Mouse (Mus musculus): ENCODE results near the gene Tent2.
"Not testable (repeated sequence)": the region's sequence is repeated elsewhere in the genome, so short reads cannot be mapped to it uniquely, and the experiment has no call there.

Tent2 gene

DNA sequence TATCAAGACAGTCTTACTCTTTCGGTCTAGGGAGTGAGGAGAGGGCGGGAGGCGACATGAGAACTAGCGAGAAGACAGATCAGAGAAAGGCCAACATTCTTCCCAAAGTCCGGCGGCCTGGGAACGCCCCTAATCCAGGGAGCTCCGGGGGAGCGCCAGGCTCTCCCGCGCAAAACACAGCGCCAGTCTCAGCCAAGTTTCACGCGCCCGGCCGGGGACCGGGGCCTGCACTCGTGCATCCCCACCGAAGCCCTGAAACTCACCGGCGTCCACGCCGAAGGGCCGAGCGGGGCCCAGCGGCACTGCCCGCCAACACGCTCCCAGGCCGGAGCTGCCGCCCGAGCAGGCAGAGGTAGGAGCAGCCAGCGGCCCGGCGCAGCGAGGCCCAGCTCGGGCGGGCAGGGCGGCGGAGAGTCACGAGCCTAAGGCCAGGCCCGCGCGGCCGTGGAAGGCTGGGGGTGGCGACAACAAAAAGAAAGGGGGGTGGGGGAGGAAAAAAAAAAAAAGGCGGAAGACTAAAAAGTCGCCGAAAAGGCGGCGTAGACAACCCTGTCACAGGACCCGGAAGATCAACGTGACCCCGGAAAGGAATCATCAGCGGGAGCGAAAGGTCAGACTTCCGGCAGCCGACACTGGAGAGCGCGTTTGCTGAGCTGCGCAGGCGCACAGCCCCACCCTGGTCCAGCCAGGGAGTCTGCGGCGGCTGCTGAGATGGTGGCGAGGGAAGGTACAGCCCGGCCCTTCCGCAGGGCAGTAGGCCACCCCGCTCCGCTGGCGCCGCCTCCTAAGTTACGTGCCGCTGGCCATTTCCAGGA, at the start of gene Tent2:
Gene Tent2 (minus strand): TSS at position 555 of the 815 bp plus-strand sequence.
- peak; percentile 93 for DNase-seq (ENCODE audit: extremely low read depth, low read depth)

- no peak for DNase-seq (ENCODE audit: extremely low read depth, low read depth)
Measured at GRCm38 (mm10) chr13:93241180-93241579, 49.0 kb upstream of the Tent2 start.

DNA sequence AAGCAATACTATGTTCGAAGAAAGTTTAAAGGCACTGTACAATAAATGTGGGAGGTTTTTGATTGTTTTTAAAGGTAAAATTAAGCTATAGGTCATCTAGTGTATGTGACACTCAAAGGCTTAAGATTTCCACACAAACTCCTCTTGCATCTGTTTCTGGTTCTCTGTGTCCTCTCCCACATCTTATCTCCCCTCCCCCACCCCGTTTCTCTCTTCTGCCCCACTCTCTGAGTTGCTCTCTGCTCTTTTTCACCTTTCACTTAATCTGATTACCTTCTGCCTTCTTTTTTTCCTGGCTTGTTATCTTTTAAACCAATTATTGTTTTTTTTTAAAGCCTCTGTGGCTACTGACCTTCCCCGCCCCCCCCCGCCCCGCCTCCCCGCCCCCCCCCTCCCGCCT, 47.4 kb upstream of the Tent2 start:
- no peak for DNase-seq (ENCODE audit: extremely low read depth, low read depth)

DNA sequence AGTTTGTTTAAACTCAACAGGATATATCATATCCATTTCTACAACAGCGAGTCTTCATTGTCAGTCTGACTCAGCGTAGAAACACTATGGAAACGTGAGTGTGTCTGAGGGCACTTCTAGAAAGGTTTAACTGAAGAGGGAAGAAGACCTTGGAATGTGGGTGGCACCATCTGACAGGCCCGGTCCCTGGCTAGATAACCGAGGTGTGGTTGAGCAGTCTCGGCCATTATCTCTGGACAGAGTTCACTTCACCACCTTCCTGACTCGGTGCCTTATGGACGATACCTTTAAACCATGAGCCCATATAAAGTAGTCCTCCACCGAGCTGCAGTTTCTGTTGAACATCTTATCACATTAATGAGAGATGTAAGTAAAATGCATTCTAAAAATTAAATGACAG, 46.9 kb upstream of the Tent2 start:
- DNase-seq (ENCODE audit: extremely low read depth, low read depth) = no peak

DNA sequence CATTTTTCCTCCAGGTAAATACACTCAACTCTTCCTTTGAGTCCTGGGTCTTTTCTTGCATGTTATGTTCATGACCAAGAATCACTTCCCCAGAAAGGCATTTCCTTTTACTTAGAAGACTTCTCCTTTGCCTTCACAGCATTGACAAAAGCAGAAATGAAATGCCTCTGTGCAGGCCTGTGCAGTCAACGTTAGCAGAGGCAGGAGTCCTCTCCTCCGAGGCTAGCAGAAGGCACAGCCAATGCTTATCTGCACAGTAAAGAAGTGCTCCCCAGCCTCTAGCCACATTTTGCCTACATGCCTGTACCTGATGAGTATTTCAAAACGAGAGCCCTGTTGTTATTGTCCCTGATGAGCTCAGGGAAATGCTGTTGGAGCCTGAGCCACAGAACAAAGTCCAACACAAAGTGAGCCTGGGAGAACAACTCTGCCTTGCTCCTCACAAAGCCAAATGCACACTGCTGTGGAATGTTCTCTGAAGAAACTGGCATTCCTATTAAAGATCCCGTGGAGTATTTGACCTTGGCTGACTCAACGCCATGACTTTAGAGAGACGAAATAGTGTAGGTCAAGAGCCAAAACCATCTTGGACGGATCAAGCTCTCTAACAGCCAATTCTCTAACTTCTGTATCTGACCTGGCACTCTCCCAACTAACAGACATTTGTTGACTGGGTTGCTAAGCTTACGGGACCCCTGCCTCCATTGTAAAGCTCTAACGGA, 45.7 kb upstream of the Tent2 start:
- peak; percentile 12 for DNase-seq (ENCODE audit: extremely low read depth, low read depth)

GRCm38 (mm10) chr13:93234267-93235039, 42.3 kb upstream of the Tent2 start:
- DNase-seq (ENCODE audit: extremely low read depth, low read depth) = no peak

DNA sequence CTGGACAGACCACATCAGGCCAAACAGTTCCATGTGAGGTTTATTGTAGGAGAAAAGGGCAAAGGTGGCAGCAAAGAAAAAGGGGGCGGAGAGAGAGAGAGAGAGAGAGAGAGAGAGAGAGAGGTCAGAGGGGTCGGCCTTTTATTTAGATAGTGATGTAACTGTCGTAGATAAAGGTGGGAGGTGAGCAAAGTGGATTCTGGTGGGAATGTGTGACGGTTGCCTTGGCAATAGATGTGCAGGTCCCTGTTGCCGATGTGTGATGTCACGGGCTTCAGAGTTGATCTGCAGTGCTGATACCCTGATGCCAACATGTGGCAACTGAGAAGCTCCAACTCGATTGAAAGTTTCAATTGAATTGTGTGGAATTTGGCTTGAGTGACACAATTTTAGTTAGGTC, 40.1 kb upstream of the Tent2 start:
- DNase-seq (ENCODE audit: extremely low read depth, low read depth) = no peak

GRCm38 (mm10) chr13:93231016-93231415, 38.8 kb upstream of the Tent2 start:
- DNase-seq (ENCODE audit: extremely low read depth, low read depth) = peak; percentile 64

DNA sequence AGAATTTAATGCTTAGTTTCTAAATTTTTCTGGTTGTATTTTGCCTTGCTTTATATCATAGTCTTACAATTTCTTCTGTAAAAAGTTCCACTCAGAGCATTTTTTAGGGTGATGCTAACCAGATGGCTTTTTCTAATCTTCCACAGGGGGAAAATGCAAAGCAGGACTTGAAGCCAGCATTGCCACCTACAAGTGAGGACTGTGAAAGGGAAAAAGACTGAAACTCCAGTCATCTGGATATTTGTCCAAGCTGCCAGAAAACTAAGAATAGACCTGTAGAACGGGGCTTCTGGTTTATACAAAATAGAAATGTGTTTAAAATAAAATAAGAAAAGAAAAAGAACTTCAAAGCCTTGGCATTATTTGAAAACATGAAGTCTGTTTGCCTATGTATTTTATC, 19.6 kb upstream of the Tent2 start:
- DNase-seq (ENCODE audit: extremely low read depth, low read depth) = no peak

DNA sequence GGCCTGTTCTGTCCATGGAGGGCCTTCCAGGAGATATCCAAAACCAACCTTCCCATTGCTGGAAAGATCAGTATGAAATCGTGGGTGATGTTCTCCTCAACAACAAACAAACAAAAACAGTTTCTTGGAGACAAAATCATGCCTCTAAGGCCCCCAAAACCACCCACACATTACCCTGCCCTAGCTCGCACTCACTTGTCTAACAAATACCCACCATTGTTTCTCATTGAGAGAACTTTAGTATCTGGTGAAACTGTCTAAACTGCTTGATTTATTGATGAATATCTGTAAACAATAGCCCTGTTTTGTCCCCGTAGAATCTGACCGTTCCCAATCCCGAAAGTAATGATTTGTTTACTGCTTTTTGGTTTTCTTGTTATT, 451 bp upstream of the Tent2 start:
- DNase-seq (ENCODE audit: extremely low read depth, low read depth) = no peak

GRCm38 (mm10) chr13:93189416-93189815, 2.8 kb downstream of the Tent2 start:
- no peak for DNase-seq (ENCODE audit: extremely low read depth, low read depth)

GRCm38 (mm10) chr13:93188738-93189137, 3.4 kb downstream of the Tent2 start:
- no peak for DNase-seq (ENCODE audit: extremely low read depth, low read depth)

DNA sequence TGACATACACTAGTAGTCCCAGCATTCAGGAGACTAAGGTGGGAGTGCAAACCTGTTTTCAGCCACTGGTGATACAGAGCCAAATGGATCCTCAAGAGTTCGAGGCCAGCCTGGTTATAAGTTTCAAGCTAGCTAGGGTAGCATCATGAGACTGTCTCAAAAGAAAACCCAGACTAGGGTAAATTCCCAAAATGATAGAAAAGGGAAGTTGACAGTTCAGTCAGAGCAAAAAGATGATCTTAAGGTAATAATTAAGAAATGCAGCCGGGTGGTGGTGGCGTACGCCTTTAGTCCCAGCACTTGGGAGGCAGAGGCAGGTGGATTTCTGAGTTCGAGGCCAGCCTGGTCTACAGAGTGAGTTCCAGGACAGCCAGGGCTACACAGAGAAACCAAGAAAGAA, 4.4 kb downstream of the Tent2 start:
- DNase-seq (ENCODE audit: extremely low read depth, low read depth) = not testable (repeated sequence)

- DNase-seq (ENCODE audit: extremely low read depth, low read depth) = no peak
Measured at GRCm38 (mm10) chr13:93180351-93180750, 11.8 kb downstream of the Tent2 start.

GRCm38 (mm10) chr13:93179522-93179921, 12.7 kb downstream of the Tent2 start:
- no peak for DNase-seq (ENCODE audit: extremely low read depth, low read depth)

DNA sequence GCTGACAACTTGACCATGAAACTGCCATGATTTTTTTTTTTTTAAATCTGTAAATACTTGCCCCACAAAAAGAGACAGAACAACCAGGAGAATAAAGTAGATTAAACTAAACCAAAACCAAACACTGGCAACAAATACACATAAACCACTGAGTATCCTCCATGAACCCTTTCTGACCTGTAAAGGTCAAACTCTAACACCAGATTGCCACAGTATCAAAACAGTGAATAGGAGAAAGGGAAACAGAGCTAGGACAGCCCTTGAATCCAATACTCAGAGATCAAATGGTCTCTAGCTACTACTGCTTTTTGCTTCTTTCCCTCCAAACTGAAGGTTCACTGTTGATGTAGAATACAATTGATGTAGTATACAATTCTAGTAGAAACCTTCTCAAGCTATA, 14.6 kb downstream of the Tent2 start:
- DNase-seq (ENCODE audit: extremely low read depth, low read depth) = no peak

- no peak for DNase-seq (ENCODE audit: extremely low read depth, low read depth)
Measured at GRCm38 (mm10) chr13:93163303-93163702, 28.9 kb downstream of the Tent2 start.

GRCm38 (mm10) chr13:93162456-93162855, 29.7 kb downstream of the Tent2 start:
- DNase-seq (ENCODE audit: extremely low read depth, low read depth) = no peak

DNA sequence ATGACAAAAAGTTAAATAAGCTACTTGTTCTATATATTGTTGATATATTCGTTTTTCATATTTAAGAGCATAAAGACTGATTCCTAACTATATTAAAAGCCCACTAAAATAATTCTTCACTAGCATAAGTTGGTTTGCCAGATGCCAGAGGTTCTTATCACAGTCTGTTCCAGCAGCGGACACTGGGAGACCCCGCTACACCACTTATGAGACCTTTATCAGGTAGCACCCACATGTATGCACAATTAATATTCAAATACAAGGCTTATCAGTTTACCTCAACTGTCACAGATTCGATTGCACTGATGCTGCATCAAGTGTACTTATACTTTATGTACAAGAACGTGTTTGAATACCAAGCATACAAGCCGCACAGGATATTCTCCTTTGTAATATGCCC, 33.9 kb downstream of the Tent2 start:
- DNase-seq (ENCODE audit: extremely low read depth, low read depth) = no peak

DNA sequence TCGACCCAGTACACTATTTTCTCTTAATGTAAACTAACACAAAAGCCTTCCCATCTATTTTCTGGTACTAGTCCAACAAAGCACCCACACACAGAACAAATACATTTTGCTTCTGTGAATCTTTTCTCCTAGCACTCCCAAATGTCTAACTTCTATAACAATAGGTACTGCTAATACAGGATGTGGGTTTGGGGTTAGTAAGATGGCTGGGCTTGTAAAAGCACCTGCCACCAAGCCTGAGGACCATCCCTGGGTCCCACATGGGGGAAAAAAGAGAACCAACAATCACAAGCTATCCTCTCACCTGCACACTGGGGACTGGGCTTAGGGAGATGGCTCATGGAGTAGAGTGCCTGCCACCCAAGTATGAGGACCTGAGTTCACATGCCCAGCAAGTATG, 38.9 kb downstream of the Tent2 start:
- no peak for DNase-seq (ENCODE audit: extremely low read depth, low read depth)

DNA sequence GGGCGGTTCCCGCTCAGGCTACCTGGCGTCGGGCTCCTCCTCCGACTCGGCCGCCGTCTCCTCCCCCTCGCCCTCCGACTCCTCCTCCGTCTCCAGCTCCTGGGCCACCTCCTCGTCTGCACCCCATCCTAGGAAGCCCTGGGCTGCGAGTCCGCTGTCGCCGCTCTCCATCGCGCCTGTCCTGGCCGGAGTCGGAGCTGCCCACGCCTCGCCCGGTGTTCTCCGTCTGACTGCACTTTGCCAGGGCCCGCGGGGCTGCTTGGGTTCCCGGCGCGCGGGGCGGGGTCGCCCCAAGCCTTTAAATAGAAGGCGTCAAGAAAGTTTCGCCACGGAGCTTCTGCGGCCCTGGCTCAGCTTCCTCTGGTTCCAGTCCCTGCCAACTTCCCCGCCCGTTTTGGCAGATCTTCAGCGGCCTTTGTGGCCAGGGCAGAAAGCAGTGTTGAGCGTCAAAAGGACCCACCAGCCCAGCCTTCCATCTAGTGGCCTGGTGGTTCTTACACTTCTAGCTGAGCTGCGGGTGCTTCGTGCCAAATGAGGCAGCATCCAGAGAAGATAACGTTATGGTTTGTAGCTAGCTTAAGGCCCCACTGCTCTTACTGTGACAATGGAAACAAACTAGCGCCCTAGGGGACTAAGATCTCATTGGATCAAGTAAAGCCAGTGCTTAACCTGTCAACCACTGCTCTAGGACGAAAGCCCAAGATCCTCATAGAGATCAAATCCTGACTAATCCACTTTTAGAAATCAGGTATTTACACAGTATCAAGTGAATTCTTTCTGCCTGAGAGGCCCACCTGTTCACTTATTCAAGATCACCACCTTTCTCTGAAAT, 47.6 kb downstream of the Tent2 start, which contains the start of gene Cmya5:
Gene Cmya5 (minus strand): TSS at position 389 of the 832 bp plus-strand sequence.
- DNase-seq (ENCODE audit: extremely low read depth, low read depth) = no peak
